Mouse (Mus musculus): ENCODE data around the gene Olfr1368.

The Olfr1368 gene

GRCm38 (mm10) chr13:21145767-21146166, at the start of gene Olfr1368:
Olfr1368 (minus strand) TSS chr13:21145867.
- no peak for DNase-seq (ENCODE audit: low spot score)

GRCm38 (mm10) chr13:21185521-21185920, 39.9 kb upstream of the Olfr1368 start:
- DNase-seq (ENCODE audit: low spot score) = no peak

- DNase-seq (ENCODE audit: low spot score) = no peak
Measured at GRCm38 (mm10) chr13:21183661-21184060, 38.0 kb upstream of the Olfr1368 start.

- no peak for DNase-seq (ENCODE audit: low spot score)
Measured at GRCm38 (mm10) chr13:21183066-21183465, 37.4 kb upstream of the Olfr1368 start.

GRCm38 (mm10) chr13:21181996-21182395, 36.3 kb upstream of the Olfr1368 start:
- no peak for DNase-seq (ENCODE audit: low spot score)

GRCm38 (mm10) chr13:21180551-21181530, 35.2 kb upstream of the Olfr1368 start:
- peak; percentile 74 for DNase-seq (ENCODE audit: low spot score)

GRCm38 (mm10) chr13:21179724-21180550, 34.3 kb upstream of the Olfr1368 start:
- DNase-seq (ENCODE audit: low spot score) = peak; percentile 85

GRCm38 (mm10) chr13:21179367-21179723, 33.7 kb upstream of the Olfr1368 start, which contains the start of gene Trim27:
Trim27 (plus strand) TSS chr13:21179445.
- no peak for DNase-seq (ENCODE audit: low spot score)

- DNase-seq (ENCODE audit: low spot score) = no peak
Measured at GRCm38 (mm10) chr13:21178364-21178763, 32.7 kb upstream of the Olfr1368 start.

- DNase-seq (ENCODE audit: low spot score) = no peak
Measured at GRCm38 (mm10) chr13:21177657-21178056, 32.0 kb upstream of the Olfr1368 start.

- DNase-seq (ENCODE audit: low spot score) = no peak
Measured at GRCm38 (mm10) chr13:21176733-21177132, 31.1 kb upstream of the Olfr1368 start.

- DNase-seq (ENCODE audit: low spot score) = peak; percentile 95
Measured at GRCm38 (mm10) chr13:21173072-21173471, 27.4 kb upstream of the Olfr1368 start.

GRCm38 (mm10) chr13:21172241-21173027, 26.8 kb upstream of the Olfr1368 start:
- peak; percentile 74 for DNase-seq (ENCODE audit: low spot score)

- DNase-seq (ENCODE audit: low spot score) = no peak
Measured at GRCm38 (mm10) chr13:21171600-21172150, 26.0 kb upstream of the Olfr1368 start.

GRCm38 (mm10) chr13:21171156-21171530, 25.5 kb upstream of the Olfr1368 start:
- DNase-seq (ENCODE audit: low spot score) = no peak

- DNase-seq (ENCODE audit: low spot score) = no peak
Measured at GRCm38 (mm10) chr13:21170431-21171155, 24.9 kb upstream of the Olfr1368 start.

GRCm38 (mm10) chr13:21169657-21170430, 24.2 kb upstream of the Olfr1368 start:
- DNase-seq (ENCODE audit: low spot score) = peak; percentile 77

GRCm38 (mm10) chr13:21169121-21169656, 23.5 kb upstream of the Olfr1368 start:
- DNase-seq (ENCODE audit: low spot score) = no peak

- DNase-seq (ENCODE audit: low spot score) = no peak
Measured at GRCm38 (mm10) chr13:21168371-21169011, 22.8 kb upstream of the Olfr1368 start.
